Mouse (Mus musculus): ENCODE measurements around the gene Parp16. TPM values are rescaled to one million over a fixed set of nuclear protein-coding genes. Genes with fewer than 3 reads are reported as not detected.
"Not testable (repeated sequence)": the region's sequence is repeated elsewhere in the genome, so short reads cannot be mapped to it uniquely, and the experiment has no call there.

Gene Parp16
- polyA plus RNA-seq, 1 experiment from 2014 or later, result 6.9 TPM

DNA sequence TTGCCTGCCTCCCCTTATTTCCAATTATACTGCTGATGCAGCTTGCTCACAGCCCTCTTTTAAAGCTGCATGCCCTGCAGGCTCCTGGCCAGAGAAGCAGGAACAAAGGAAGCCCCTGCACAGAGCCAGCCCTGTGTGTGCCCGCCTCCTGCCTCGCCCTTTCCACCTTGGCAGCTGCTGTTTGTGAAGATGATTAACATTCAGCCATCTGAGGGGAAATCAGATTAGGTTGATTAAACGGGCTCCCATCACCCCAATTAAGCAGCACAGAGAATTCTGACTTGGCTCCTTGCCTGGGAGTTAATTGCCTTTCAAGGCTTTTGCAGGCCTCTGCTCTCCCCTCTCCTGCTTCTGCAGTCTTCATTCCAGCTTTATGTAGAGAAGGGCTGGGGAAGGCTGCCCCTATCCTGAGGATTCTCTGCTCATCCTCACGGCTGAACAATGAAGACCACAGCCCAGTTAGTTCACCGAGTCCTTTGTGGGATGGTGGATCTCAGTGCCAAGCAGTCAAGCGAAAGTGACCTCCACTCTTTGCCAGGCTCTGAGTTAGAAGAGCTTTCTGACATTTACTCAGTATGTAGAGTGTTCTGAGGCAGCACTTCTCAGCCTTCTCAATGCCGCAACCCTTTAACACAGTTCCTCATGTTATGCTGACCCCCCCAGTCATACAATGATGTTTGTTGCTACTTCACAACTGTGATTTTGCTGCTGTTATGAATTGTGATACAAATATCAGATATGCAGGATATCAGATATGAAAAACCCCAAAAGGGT is 72.8 kb downstream of the Parp16 start:
- Histone ChIP-seq H3K36me3 (ENCODE audit: control insufficient read depth, insufficient read depth, low read length) (no peaks in the 10 kb centered on the region), H3K9ac (ENCODE audit: low read depth, low read length) (peak overlapping the region; percentile 38; the same call in 1 of the 2 replicates), H3K27ac (replicated peaks; ENCODE audit: low read depth, low read length) (peak overlapping the region; percentile 72), H3K4me1 (ENCODE audit: control insufficient read depth, insufficient read depth, low read length) (peaks cover 17% of the 10 kb centered on the region), H3K27me3 (replicated peaks; ENCODE audit: control insufficient read depth, insufficient read depth, low read length) (no peaks in the 10 kb centered on the region), H3K4me2 (ENCODE audit: low read depth, low read length) (no peak overlapping the region), H3K9me3 (ENCODE audit: control insufficient read depth, low read length) (no peaks in the 10 kb centered on the region), H3K4me3 (ENCODE audit: low read depth, low read length) (no peak overlapping the region)
- 40% methylated on average over 7 of the region's 7 CpGs for WGBS
- DNase-seq (ENCODE audit: low spot score), result peak; percentile 86
- ATAC-seq (ENCODE audit: low read depth), result peak; percentile 86

DNA sequence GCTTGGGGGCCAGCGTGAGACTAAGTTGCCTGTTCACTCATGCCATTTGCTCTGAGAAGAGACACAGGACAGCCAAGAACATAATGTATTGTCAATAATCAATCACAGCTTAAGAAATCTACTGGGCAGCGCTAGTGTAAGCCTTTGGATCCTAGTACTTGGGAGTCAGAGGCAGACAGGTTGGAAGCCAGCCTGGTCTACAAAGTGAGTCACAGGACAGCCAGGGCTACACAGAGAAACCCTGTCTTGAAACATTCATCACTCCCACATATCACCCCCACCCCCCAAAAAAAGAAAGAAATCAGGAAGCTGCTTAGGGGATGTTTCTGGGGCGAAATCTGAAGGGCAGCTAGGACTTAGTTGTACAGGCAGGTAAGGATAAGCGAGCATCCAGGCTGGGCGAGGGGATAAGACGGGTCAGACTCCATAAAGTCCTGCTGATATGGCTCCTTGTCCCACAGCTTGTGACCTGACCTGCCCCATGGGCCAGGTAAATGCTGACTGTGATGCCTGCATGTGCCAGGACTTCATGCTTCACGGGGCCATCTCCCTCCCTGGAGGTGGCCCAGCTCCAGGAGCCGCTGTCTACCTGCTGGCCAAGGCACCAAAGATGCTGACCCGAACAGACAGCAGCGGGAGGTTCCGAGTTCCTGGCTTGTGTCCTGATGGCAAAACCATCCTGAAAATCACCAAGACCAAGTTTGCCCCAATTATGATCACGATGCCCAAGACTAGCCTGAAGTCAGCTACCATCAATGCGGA is 78.1 kb downstream of the Parp16 start:
- no peak for ATAC-seq (ENCODE audit: low read depth)
- Histone ChIP-seq H3K36me3 (ENCODE audit: control insufficient read depth, insufficient read depth, low read length) (no peaks in the 10 kb centered on the region), H3K9me3 (ENCODE audit: control insufficient read depth, low read length) (no peaks in the 10 kb centered on the region), H3K4me3 (ENCODE audit: low read depth, low read length) (no peak overlapping the region), H3K4me2 (ENCODE audit: low read depth, low read length) (no peak overlapping the region), H3K27me3 (replicated peaks; ENCODE audit: control insufficient read depth, insufficient read depth, low read length) (no peaks in the 10 kb centered on the region), H3K4me1 (ENCODE audit: control insufficient read depth, insufficient read depth, low read length) (0 out of 2 replicates have a peak, but pooled peaks cover 3% of the 10 kb centered on the region), H3K27ac (replicated peaks; ENCODE audit: low read depth, low read length) (no peak overlapping the region), H3K9ac (ENCODE audit: low read depth, low read length) (no peak overlapping the region)
- no peak for DNase-seq (ENCODE audit: low spot score)
- 89% methylated on average over 13 of the region's 13 CpGs for WGBS

DNA sequence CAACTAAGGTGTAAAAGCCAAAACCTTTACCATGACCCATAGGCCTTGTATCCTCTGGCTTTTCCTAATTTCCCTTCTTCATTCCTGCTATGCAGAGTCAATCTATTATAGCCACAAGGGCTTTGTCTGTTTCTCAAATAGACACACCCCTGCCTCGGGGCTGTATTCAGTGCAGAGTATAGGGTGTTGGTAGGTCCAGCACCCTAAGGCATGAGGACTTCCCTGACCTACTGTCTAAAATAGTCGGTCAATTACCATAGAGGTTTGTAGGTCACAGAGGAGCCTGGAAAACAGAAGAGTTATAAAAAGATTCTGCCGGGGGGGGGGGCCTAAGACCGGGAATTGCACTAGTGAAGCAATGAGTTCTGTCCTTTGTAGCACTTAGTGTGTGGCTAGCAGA is 78.7 kb downstream of the Parp16 start:
- Histone ChIP-seq H3K27me3 (replicated peaks; ENCODE audit: control insufficient read depth, insufficient read depth, low read length) (no peaks in the 10 kb centered on the region), H3K9ac (ENCODE audit: low read depth, low read length) (no peak overlapping the region), H3K4me1 (ENCODE audit: control insufficient read depth, insufficient read depth, low read length) (no peaks in the 10 kb centered on the region), H3K4me2 (ENCODE audit: low read depth, low read length) (no peak overlapping the region), H3K27ac (replicated peaks; ENCODE audit: low read depth, low read length) (no peak overlapping the region), H3K36me3 (ENCODE audit: control insufficient read depth, insufficient read depth, low read length) (no peaks in the 10 kb centered on the region), H3K9me3 (ENCODE audit: control insufficient read depth, low read length) (no peaks in the 10 kb centered on the region), H3K4me3 (ENCODE audit: low read depth, low read length) (no peak overlapping the region)
- 75% methylated on average over 4 of the region's 4 CpGs for WGBS
- DNase-seq (ENCODE audit: low spot score), result no peak
- no peak for ATAC-seq (ENCODE audit: low read depth)

DNA sequence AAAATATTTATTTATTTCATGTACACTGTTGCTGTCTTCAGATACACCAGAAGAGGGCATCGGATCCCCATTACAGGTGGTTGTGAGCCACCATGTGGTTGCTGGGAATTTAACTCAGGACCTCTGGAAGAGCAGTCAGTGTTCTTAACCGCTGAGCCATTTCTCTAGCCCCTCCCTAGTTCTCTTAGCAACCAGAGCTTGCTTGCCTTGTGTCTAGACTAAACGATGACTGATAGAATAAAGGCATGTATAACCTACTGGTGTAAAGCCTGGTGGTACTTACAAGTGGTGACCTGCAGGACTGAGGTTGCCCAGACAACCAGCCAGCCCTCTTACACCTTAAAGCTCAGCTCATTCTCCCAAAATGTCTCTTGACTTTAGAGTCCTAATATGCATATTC is 79.7 kb downstream of the Parp16 start:
- not testable (repeated sequence) for DNase-seq (ENCODE audit: low spot score); ATAC-seq (ENCODE audit: low read depth); H3K27ac ChIP-seq (replicated peaks; ENCODE audit: low read depth, low read length); H3K4me2 ChIP-seq (ENCODE audit: low read depth, low read length); H3K9me3 ChIP-seq (ENCODE audit: control insufficient read depth, low read length); H3K9ac ChIP-seq (ENCODE audit: low read depth, low read length); H3K36me3 ChIP-seq (ENCODE audit: control insufficient read depth, insufficient read depth, low read length); H3K4me3 ChIP-seq (ENCODE audit: low read depth, low read length); H3K4me1 ChIP-seq (ENCODE audit: control insufficient read depth, insufficient read depth, low read length); H3K27me3 ChIP-seq (replicated peaks; ENCODE audit: control insufficient read depth, insufficient read depth, low read length)
- WGBS, result 81% methylated on average over 3 of the region's 3 CpGs

DNA sequence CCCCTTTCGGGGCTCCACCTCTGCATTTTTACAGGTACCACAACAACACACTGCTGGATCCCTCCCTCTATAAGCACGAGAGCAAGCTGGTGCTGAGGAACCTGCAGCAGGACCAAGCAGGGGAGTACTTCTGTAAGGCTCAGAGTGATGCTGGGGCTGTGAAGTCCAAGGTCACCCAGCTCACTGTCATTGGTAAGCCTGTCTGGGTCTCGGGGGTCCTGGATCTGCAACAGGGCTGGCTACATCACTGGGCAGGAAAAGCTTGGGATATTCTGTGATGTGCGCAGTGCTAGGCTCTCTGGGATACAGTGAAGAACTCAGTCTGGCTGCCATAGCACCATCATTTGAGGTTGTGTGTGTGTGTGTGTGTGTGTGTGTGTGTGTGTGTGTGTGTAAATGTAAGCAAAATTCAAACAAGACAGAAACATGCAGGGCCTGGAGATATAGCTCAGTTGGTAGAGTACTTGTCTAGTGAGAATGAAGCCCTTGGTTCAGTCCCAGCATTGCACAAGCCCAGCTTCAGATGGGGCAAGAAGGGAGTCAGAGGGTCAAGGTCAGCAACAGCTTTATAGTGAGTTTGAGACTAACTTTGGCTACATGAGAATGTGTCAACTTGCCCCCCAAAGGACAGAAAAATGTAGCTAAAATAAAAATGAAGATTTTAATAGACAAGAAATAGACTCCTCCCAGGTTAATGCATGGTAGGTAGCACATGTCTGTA is 80.8 kb downstream of the Parp16 start:
- H3K4me1 ChIP-seq (ENCODE audit: control insufficient read depth, insufficient read depth, low read length), result no peaks in the 10 kb centered on the region
- no peaks in the 10 kb centered on the region for H3K27me3 ChIP-seq (replicated peaks; ENCODE audit: control insufficient read depth, insufficient read depth, low read length)
- H3K9me3 ChIP-seq (ENCODE audit: control insufficient read depth, low read length), result no peaks in the 10 kb centered on the region
- no peak for DNase-seq (ENCODE audit: low spot score)
- H3K9ac ChIP-seq (ENCODE audit: low read depth, low read length), result no peak overlapping the region
- H3K27ac ChIP-seq (replicated peaks; ENCODE audit: low read depth, low read length), result no peak overlapping the region
- no peak overlapping the region for H3K4me2 ChIP-seq (ENCODE audit: low read depth, low read length)
- H3K4me3 ChIP-seq (ENCODE audit: low read depth, low read length), result no peak overlapping the region
- WGBS, result 83% methylated on average over 4 of the region's 4 CpGs
- H3K36me3 ChIP-seq (ENCODE audit: control insufficient read depth, insufficient read depth, low read length), result no peaks in the 10 kb centered on the region
- ATAC-seq (ENCODE audit: low read depth), result no peak

DNA sequence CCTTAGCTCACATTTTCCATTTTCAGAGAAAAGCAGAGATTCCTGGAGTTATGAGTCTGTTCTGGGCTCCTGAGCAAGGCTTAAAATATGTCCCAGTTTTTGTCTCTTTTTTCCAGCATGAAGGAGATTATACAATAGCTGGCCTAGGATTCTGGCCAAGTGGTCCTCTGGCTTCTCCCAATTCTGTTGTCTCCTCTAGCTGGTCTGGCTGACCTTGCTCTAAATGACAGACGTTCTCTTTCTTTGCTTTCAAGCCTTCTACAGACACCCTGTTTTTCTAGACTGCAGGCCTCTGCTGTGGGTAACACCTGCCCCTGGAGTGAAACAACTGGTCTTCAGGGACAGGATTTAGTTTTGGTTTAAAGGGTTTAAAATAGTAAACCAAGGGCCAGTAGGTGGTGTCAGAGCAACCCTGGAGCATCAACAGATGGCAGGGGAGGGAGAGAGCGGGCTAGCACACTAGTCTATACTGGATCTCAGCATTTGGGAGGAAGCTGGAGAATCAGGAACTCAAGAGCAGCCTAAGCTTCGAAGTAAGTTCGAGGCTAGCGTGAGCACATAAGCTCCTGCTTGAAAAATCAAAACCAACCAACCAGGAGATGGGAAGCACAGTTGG is 86.5 kb downstream of the Parp16 start:
- no peak overlapping the region for H3K4me3 ChIP-seq (ENCODE audit: low read depth, low read length)
- 80% methylated on average over 5 of the region's 5 CpGs for WGBS
- no peaks in the 10 kb centered on the region for H3K4me1 ChIP-seq (ENCODE audit: control insufficient read depth, insufficient read depth, low read length)
- no peaks in the 10 kb centered on the region for H3K9me3 ChIP-seq (ENCODE audit: control insufficient read depth, low read length)
- DNase-seq (ENCODE audit: low spot score), result peak; percentile 23
- no peaks in the 10 kb centered on the region for H3K27me3 ChIP-seq (replicated peaks; ENCODE audit: control insufficient read depth, insufficient read depth, low read length)
- H3K4me2 ChIP-seq (ENCODE audit: low read depth, low read length), result no peak overlapping the region
- 0 out of 2 replicates have a peak, but pooled peaks have one; percentile 47 for ATAC-seq (ENCODE audit: low read depth)
- no peaks in the 10 kb centered on the region for H3K36me3 ChIP-seq (ENCODE audit: control insufficient read depth, insufficient read depth, low read length)
- no peak overlapping the region for H3K9ac ChIP-seq (ENCODE audit: low read depth, low read length)
- H3K27ac ChIP-seq (replicated peaks; ENCODE audit: low read depth, low read length), result no peak overlapping the region

DNA sequence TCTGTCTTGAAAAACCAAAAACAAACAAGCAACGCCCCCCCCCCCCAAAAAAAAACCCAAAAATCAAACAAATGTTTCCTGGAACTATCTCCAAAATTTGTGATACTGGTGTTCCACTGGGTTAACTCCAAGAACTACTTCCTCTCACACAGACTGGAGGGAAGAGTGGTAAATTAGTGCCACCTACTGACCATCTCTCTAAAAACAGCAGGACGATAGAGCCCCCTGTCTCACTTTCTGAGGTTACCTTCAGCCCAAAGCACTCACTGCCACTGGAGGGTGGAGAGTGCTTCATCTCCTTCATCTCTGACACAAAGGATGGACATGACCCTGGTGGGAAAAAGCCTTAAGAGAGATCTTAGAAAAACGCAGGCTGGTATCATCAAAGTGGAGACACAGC is 88.1 kb downstream of the Parp16 start:
- no peaks in the 10 kb centered on the region for H3K4me1 ChIP-seq (ENCODE audit: control insufficient read depth, insufficient read depth, low read length)
- DNase-seq (ENCODE audit: low spot score) (peak; percentile 71), ATAC-seq (ENCODE audit: low read depth) (peak; percentile 79; the same call in 1 of the 2 replicates)
- no peaks in the 10 kb centered on the region for H3K27me3 ChIP-seq (replicated peaks; ENCODE audit: control insufficient read depth, insufficient read depth, low read length)
- 3% methylated on average over 3 of the region's 3 CpGs for WGBS
- H3K4me2 ChIP-seq (ENCODE audit: low read depth, low read length), result no peak overlapping the region
- H3K4me3 ChIP-seq (ENCODE audit: low read depth, low read length), result no peak overlapping the region
- no peaks in the 10 kb centered on the region for H3K36me3 ChIP-seq (ENCODE audit: control insufficient read depth, insufficient read depth, low read length)
- no peak overlapping the region for H3K9ac ChIP-seq (ENCODE audit: low read depth, low read length)
- H3K27ac ChIP-seq (replicated peaks; ENCODE audit: low read depth, low read length), result no peak overlapping the region
- H3K9me3 ChIP-seq (ENCODE audit: control insufficient read depth, low read length), result no peaks in the 10 kb centered on the region

DNA sequence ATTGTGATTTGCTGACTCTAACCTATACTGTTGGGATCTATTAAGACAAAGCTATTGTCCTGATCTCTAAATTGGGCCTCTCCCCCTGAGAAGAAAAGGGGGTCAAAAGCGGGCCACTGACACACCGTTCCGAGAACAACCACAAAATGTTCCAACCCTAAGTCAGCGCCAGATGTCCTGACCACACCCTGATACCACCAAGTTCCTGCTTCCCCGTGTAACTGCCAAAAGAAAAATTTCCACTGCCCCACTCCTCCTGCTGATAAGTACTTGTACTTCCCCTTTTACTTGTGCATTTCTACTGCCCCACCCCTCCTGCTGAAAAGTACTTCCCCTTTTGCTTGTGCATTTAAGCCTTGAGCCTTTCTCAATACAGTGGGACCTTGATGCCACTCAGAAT is 93.1 kb downstream of the Parp16 start:
- H3K9ac ChIP-seq (ENCODE audit: low read depth, low read length); H3K27ac ChIP-seq (replicated peaks; ENCODE audit: low read depth, low read length): not testable (repeated sequence)
- 75% methylated on average over 4 of the region's 5 CpGs for WGBS

More for the DNA sequence above, 93.1 kb downstream of the Parp16 start:
- ATAC-seq (ENCODE audit: low read depth); DNase-seq (ENCODE audit: low spot score); H3K4me3 ChIP-seq (ENCODE audit: low read depth, low read length); H3K9me3 ChIP-seq (ENCODE audit: control insufficient read depth, low read length); H3K27me3 ChIP-seq (replicated peaks; ENCODE audit: control insufficient read depth, insufficient read depth, low read length); H3K4me2 ChIP-seq (ENCODE audit: low read depth, low read length); H3K4me1 ChIP-seq (ENCODE audit: control insufficient read depth, insufficient read depth, low read length); H3K36me3 ChIP-seq (ENCODE audit: control insufficient read depth, insufficient read depth, low read length): not testable (repeated sequence)

Data from embryonic facial prominence, embryonic 14.5 days (tissue).